Mouse (Mus musculus) spleen, adult 2 months (tissue): Measurements from ENCODE around the gene Stpg3.

ENCODE experiments used
- CTCF ChIP-seq: fragments of 200-500 bp; IDR thresholded peaks from 2 replicates; pipeline ENCODE4 v1.5.1; 2011; ENCODE audit warnings: mild to moderate bottlenecking, inconsistent platforms; ENCODE audit not compliant: insufficient read depth, insufficient read length, insufficient replicate concordance; ENCODE audit errors: extremely low read depth
- POLR2A ChIP-seq: fragments of 200-500 bp; IDR thresholded peaks from 2 replicates; pipeline ENCODE4 v1.6.1; 2011; ENCODE audit warnings: low read depth, low read length, inconsistent platforms

DNA sequence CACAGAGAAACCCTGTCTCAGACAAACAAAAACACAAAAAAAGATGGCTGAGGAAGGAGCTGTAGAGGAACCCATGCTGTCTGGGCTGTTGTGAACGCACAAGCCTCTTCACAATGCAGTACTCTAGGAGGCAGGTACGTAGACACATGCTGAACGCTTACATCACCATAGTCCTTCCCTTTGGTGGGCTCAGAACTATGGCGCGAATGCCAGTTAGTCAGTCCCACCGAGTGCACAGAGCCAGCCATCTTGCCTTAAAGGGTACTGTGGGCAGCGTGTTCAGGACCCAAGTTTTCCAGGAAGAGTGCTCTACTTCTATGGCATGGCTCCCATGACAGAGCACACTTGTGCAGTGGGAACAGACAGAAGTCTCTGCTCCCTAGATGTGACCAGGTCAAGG, 29.9 kb downstream of the Stpg3 start:
- TF ChIP-seq POLR2A: no peak
- TF ChIP-seq CTCF: no peak
